Mouse (Mus musculus) gonadal fat pad, adult 2 months (tissue): ENCODE data around the gene Prkce. TPM values are rescaled to one million over a fixed set of nuclear protein-coding genes. Genes with fewer than 3 reads are reported as not detected.
"Not testable (repeated sequence)": the region's sequence is repeated elsewhere in the genome, so short reads cannot be mapped to it uniquely, and the experiment has no call there.

Experiments
- DNase-seq: peaks from one replicate; pipeline ENCODE4 v3.0.0-alpha.2; 2012; ENCODE audit warnings: low read depth
- polyA plus RNA-seq: library from polyadenylated mRNA; depleted of rRNA; stranded (reverse); fragments of >200 nt; gene quantifications from 2 replicates; pipeline ENCODE4 v1.2.3, GENCODE M21; 2012

Gene Prkce
- polyA plus RNA-seq, 1 experiment: 3.6 TPM

GRCm38 (mm10) chr17:86447101-86447598 lies 279.6 kb downstream of the Prkce start:
- no peak for DNase-seq

GRCm38 (mm10) chr17:86452934-86453333 lies 285.3 kb downstream of the Prkce start:
- no peak for DNase-seq

GRCm38 (mm10) chr17:86453673-86454350 lies 286.2 kb downstream of the Prkce start:
- no peak for DNase-seq

GRCm38 (mm10) chr17:86454351-86454706 lies 286.7 kb downstream of the Prkce start:
- DNase-seq: no peak

GRCm38 (mm10) chr17:86456512-86456911 lies 288.9 kb downstream of the Prkce start:
- no peak for DNase-seq

- DNase-seq: peak; percentile 79
These were observed 290.9 kb downstream of the Prkce start for GRCm38 (mm10) chr17:86458302-86458980.

GRCm38 (mm10) chr17:86460645-86461430 lies 293.3 kb downstream of the Prkce start:
- no peak for DNase-seq

GRCm38 (mm10) chr17:86463369-86463768 lies 295.8 kb downstream of the Prkce start:
- DNase-seq: no peak

GRCm38 (mm10) chr17:86464197-86464596 lies 296.6 kb downstream of the Prkce start:
- DNase-seq: no peak

- DNase-seq: no peak
These were observed 297.2 kb downstream of the Prkce start for GRCm38 (mm10) chr17:86464689-86465363.

GRCm38 (mm10) chr17:86465865-86466264 lies 298.3 kb downstream of the Prkce start:
- DNase-seq: no peak

- DNase-seq: no peak
These were observed 298.8 kb downstream of the Prkce start for GRCm38 (mm10) chr17:86466412-86466811.

GRCm38 (mm10) chr17:86466871-86467270 lies 299.3 kb downstream of the Prkce start:
- DNase-seq: no peak

GRCm38 (mm10) chr17:86467291-86467898 lies 299.8 kb downstream of the Prkce start:
- no peak for DNase-seq

- no peak for DNase-seq
These were observed 300.4 kb downstream of the Prkce start for GRCm38 (mm10) chr17:86467967-86468366.

- no peak for DNase-seq
These were observed 302.6 kb downstream of the Prkce start for GRCm38 (mm10) chr17:86470160-86470559.

- DNase-seq: no peak
These were observed 304.1 kb downstream of the Prkce start for GRCm38 (mm10) chr17:86471684-86472083.

GRCm38 (mm10) chr17:86476674-86477073 lies 309.1 kb downstream of the Prkce start:
- DNase-seq: no peak

GRCm38 (mm10) chr17:86477401-86477800 lies 309.8 kb downstream of the Prkce start:
- DNase-seq: not testable (repeated sequence)

- DNase-seq: no peak
These were observed 311.8 kb downstream of the Prkce start for GRCm38 (mm10) chr17:86479406-86479805.

GRCm38 (mm10) chr17:86482675-86483074 lies 315.1 kb downstream of the Prkce start:
- DNase-seq: no peak
